Mouse (Mus musculus) heart, adult 2 months (tissue): ENCODE results near the gene Akr1cl.

Experiments
- CTCF ChIP-seq: fragments of 200-600 bp; IDR thresholded peaks from 2 replicates; pipeline ENCODE4 v1.8.1; 2022; ENCODE audit warnings: antibody characterized with exemption, mild to moderate bottlenecking, moderate library complexity
- EP300 ChIP-seq: fragments of 200-500 bp; IDR thresholded peaks from 2 replicates; pipeline ENCODE4 v1.6.1; 2011; ENCODE audit warnings: low read depth, low read length, control low read depth; ENCODE audit not compliant: insufficient read depth
- POLR2A ChIP-seq: fragments of 200-500 bp; IDR thresholded peaks from 2 replicates; pipeline ENCODE4 v1.6.1; 2011; ENCODE audit warnings: mild to moderate bottlenecking, low read depth, low read length, control low read depth; ENCODE audit not compliant: insufficient read depth

DNA sequence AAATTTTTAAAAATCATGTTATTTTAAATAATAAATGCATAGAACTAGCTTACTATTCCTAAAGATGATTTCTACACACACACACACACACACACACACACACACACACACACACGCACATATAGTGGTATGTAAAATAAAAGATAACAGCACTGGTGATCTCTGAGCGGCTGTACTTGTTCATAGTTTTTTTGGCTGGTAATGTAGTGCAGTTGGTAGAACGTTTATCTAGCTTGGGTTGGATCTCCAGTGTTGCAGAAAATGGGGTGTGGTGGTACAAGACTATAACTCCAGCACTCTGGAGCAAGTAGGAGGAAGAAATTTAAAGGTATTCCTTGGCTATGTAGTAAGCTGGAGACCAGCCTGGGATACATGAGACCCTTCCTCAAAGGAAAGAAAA, 49.3 kb downstream of the Akr1cl start:
- TF ChIP-seq POLR2A, result no peak
- TF ChIP-seq EP300, result no peak
- TF ChIP-seq CTCF, result no peak
